Mouse (Mus musculus) thymus, postnatal 14 days (tissue): ENCODE results near the gene Grm1.

Experiments used
- DNase-seq: peaks from one replicate; pipeline ENCODE4 v3.0.0; 2021

The Grm1 gene

DNA sequence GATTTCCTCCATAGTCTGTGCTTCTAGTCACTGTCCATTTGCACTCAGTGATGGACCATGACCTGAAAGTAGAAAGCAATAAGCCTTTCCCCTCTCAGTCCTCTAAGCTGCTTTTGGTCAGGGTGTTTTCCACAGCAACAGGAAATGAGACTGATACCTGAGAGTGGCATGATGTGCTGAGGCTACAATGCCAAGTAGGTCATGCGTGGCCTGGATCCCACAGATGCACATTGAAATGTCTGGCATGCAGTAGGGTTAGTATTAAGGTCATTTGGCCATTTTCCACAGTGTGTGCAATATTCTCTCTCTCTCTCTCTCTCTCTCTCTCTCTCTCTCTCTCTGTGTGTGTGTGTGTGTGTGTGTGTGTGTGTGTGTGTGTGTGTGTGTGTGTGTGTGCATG is 254.8 kb downstream of the Grm1 start:
- DNase-seq = no peak

DNA sequence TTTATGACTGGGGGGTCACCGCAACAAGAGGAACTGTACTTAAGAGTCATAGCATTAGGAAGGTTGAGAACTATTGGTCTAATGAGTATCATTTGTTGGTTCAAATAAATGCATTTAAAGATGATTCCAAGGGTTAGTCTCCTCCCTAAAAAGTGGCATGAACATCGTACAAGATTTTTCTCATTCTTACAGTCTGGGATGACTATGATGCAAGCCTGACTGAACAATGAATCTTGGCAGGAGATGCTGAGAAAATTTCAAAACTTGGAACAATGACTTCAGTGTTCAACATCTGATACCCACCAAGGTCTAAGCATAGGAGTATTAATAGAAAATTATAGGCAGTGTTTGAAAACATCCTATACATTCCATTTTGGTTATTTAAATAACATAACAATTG is 264.1 kb downstream of the Grm1 start:
- DNase-seq = no peak

GRCm38 (mm10) chr10:10814631-10815216 is 267.4 kb downstream of the Grm1 start:
- no peak for DNase-seq

GRCm38 (mm10) chr10:10812750-10813711 is 269.1 kb downstream of the Grm1 start:
- DNase-seq = no peak

- no peak for DNase-seq
These were observed 272.4 kb downstream of the Grm1 start for GRCm38 (mm10) chr10:10809777-10810176.

GRCm38 (mm10) chr10:10795321-10795720 is 286.8 kb downstream of the Grm1 start:
- DNase-seq = no peak

DNA sequence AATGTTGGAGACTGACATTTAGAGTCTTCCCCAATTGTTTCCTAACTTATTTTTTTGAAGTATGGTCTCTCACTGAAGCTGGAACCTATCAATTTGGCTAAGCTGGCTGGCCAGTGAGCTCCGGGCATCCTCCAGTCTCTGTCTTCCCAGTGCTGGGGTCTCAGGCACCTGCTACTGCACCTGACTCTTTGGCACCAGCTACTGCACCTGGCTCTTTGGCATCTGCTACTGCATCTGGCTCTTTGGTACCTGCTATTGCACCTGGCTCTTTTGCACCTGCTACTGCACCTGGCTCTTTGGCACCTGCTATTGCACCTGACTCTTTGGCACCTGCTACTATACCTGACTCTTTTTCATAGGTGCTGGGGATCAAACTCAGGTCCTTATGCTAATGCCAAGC is 291.7 kb downstream of the Grm1 start:
- no peak for DNase-seq

DNA sequence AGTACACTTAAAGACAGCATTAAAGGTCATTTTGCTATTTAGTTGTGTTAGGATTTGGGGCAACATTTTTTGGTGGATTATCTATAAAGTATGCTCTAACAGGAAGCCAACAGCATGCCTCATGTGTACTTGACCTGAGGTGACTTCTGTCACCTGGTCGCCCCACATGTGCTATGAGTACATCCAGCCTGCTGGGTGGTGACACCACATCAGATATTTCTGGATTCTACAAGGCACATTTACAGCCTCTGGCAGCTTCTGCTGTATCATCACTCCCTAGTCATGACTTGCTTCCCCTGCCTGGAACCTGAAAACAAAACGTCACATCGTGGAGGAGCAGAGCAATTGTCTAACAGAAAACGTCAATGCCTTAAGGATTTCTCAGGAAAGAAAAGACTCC is 292.2 kb downstream of the Grm1 start:
- no peak for DNase-seq

- no peak for DNase-seq
These were observed 294.2 kb downstream of the Grm1 start for GRCm38 (mm10) chr10:10787906-10788416.

- DNase-seq = no peak
These were observed 297.0 kb downstream of the Grm1 start for GRCm38 (mm10) chr10:10785122-10785521.

DNA sequence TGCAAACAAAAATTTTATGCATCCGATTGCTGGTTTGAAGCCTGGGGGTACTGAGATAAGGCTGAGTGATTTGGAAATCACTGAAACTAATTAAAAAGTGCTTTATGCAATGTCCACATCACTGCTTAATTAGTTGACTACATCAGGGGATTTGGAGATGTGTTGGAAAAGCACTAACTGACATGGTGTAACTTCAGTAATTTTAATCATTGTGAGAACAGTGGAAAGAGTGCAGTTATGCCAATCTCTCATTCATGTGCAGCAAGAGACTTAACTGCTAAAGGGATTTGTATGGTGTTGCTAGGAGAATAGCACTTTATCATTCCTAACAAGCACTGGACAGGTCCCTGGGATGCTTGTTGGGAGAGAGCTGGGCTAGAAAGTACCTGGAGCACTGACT is 307.3 kb downstream of the Grm1 start:
- DNase-seq = no peak

DNA sequence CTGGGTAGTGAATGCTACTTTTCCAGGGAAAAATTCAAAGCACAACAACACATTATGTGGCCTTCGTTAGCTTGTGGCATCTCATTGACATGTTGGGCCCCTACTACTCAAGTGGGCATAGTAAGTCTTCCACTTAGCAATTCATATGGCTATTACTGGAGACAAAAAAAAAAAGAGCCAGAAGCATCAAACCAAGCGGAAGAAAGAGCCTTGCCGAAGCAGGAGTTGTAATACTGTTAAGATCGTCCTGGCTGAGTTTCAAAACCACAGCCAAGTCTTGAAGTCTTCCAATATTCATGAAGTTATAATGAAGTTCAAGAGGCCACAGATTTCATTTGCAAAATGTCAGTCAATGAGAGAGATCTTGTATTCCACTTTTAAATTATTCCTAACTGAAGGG is 319.1 kb downstream of the Grm1 start:
- DNase-seq = no peak

DNA sequence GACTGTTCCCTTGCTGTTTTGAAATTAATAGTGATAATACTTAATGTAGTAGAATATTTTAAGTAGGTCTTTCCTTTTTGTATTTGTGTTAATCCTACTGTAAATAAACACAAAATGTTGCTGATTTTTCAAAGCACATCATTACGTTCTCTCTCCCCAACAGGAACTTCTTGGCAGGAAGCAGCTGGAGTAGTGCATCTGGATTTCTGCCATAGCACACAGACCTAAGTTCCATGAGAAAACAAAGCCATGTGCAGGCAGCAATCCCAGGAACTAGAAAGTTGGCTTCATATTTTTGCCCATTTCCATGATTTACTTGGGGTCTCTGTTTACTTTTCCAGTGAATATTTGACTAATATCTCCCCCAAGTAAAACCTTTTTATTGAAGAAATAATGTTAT is 320.9 kb downstream of the Grm1 start:
- no peak for DNase-seq

GRCm38 (mm10) chr10:10760801-10761200 is 321.4 kb downstream of the Grm1 start:
- DNase-seq = no peak

DNA sequence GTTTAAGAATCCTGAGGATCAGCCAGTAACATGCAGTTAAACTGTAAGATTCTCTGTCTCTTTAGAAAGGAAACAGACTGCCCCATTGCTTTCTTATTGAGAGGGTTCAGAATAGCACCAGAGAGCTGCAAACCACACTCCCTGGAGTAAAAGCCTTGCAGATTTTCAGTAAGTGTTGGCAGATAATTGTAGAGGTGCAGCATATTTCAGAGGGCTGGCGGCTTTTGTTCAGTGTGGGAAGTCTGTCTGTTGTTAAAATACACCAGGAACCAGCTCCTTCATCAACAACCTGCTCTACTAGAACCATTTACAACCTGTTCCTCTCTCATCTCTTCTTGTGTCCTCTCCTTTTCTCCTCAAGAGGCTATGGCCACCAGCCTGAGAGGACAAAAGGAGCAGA is 331.1 kb downstream of the Grm1 start:
- DNase-seq = no peak

GRCm38 (mm10) chr10:10744097-10744496 is 338.1 kb downstream of the Grm1 start:
- no peak for DNase-seq

DNA sequence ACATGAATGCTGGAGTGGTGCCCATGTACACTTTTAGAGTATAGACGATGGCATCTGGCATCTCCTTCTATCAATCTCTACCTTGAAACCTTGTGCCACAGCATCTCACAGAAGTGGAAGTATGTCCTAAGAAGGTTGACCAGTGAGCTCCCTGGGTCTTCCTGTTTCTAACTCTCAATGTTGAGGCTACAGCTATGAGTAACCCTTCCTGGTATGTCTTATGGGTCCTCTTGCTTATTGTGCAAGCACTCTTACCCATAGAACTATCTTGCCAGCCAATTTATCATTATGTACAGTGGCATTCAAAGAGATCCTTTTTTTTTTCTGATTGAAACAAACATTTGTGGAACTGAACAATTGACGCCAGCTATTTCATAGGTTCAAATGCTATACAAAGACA is 340.0 kb downstream of the Grm1 start:
- DNase-seq = no peak

GRCm38 (mm10) chr10:10741314-10741713 is 340.8 kb downstream of the Grm1 start:
- no peak for DNase-seq

GRCm38 (mm10) chr10:10740729-10741128 is 341.4 kb downstream of the Grm1 start:
- DNase-seq = no peak

DNA sequence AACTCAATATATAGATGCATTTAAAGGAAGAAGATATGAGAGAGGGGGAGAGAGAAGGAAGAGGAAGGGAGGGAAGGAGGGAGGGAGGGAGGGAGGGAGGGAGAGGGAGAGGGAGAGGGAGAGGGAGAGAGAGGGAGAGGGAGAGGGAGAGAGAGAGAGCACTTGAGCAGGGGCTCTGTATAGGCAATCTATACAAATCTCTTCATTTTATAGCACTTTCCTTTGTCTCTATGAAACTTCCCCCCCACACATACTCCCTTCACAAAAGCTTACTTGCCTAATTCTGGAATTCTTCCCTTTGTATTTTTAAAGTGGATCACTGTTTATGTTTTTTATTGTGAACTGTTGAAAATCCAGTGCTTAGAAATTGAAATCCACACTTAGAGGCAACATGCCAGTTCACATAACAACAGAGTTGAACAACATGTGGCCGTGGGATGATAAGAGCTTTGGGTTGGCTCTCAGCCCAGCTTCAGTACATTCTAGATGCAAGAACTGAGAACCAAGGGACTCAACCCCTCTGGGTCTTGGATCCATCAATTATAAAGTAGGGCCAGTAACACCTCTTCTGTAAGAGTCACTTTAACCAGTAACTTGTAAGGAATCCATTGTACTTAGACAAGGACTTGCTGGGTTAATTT is 345.0 kb downstream of the Grm1 start:
- no peak for DNase-seq

DNA sequence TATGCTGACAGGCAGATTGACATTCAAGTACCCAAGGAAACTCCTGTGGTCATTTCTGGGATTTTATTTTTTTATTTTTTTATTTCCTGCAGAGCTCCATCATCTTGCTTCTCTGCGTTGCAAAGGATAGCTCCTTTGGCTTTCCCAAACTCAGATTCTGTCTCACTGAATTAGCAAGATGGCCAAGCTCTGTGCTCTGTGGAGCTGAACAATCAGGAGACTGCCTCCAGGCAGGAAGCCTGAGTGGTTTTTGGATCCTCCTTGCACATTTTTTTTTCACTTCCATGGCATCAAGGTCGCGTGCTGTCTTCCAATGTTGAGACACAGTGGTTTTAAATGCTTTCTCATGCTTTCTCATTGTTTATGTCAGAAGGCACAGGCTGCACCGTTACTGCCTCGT is 347.6 kb downstream of the Grm1 start:
- DNase-seq = no peak

GRCm38 (mm10) chr10:10733092-10733491 is 349.1 kb downstream of the Grm1 start:
- DNase-seq = no peak

- DNase-seq = no peak
These were observed 355.7 kb downstream of the Grm1 start for GRCm38 (mm10) chr10:10726501-10726900.

- no peak for DNase-seq
These were observed 371.3 kb downstream of the Grm1 start for GRCm38 (mm10) chr10:10710837-10711236.
